Mouse (Mus musculus) frontal cortex, adult (tissue): ENCODE data around the gene Clec12a.
"Not testable (repeated sequence)": the region's sequence is repeated elsewhere in the genome, so short reads cannot be mapped to it uniquely, and the experiment has no call there.

Experiments used
- ATAC-seq: cut with Nextera tagmentation; 2 replicates; pipeline ENCODE4 v1.9.2; 2017; ENCODE audit warnings: mild to moderate bottlenecking, moderate library complexity, mixed read lengths; ENCODE audit not compliant: low TSS enrichment

Gene Clec12a

GRCm38 (mm10) chr6:129342391-129342790 is at the start of gene Clec12a:
Gene Clec12a (plus strand): TSS chr6:129342691.
- not testable (repeated sequence) for ATAC-seq

- ATAC-seq: no peak
Observed at GRCm38 (mm10) chr6:129304180-129304579, 38.3 kb upstream of the Clec12a start.

- no peak for ATAC-seq
Observed at GRCm38 (mm10) chr6:129312499-129312898, 30.0 kb upstream of the Clec12a start.

GRCm38 (mm10) chr6:129314655-129315168 is 27.8 kb upstream of the Clec12a start:
- ATAC-seq: no peak

GRCm38 (mm10) chr6:129315698-129316097 is 26.8 kb upstream of the Clec12a start:
- ATAC-seq: no peak

GRCm38 (mm10) chr6:129316463-129316862 is 26.0 kb upstream of the Clec12a start:
- no peak for ATAC-seq

- ATAC-seq: no peak
Observed at GRCm38 (mm10) chr6:129318395-129318794, 24.1 kb upstream of the Clec12a start.

- ATAC-seq: no peak
Observed at GRCm38 (mm10) chr6:129319331-129319730, 23.2 kb upstream of the Clec12a start.

- no peak for ATAC-seq
Observed at GRCm38 (mm10) chr6:129326016-129326415, 16.5 kb upstream of the Clec12a start.

GRCm38 (mm10) chr6:129326568-129327150 is 15.8 kb upstream of the Clec12a start:
- ATAC-seq: peak; percentile 50; the same call in 1 of the 2 replicates

- ATAC-seq: no peak
Observed at GRCm38 (mm10) chr6:129331610-129332009, 10.9 kb upstream of the Clec12a start, which contains the start of gene 4922502D21Rik. Gene 4922502D21Rik (minus strand): TSS chr6:129331796.

- peak; percentile 100 for ATAC-seq
Observed at GRCm38 (mm10) chr6:129333674-129334078, 8.8 kb upstream of the Clec12a start.

- ATAC-seq: no peak
Observed at GRCm38 (mm10) chr6:129337751-129338150, 4.7 kb upstream of the Clec12a start.

- ATAC-seq: no peak
Observed at GRCm38 (mm10) chr6:129344408-129344807, 1.9 kb downstream of the Clec12a start.

- no peak for ATAC-seq
Observed at GRCm38 (mm10) chr6:129349524-129350352, 7.2 kb downstream of the Clec12a start.

GRCm38 (mm10) chr6:129351091-129351490 is 8.6 kb downstream of the Clec12a start:
- ATAC-seq: no peak

- ATAC-seq: no peak
Observed at GRCm38 (mm10) chr6:129355774-129356173, 13.3 kb downstream of the Clec12a start.

GRCm38 (mm10) chr6:129356430-129356829 is 13.9 kb downstream of the Clec12a start:
- ATAC-seq: no peak

GRCm38 (mm10) chr6:129359515-129359914 is 17.0 kb downstream of the Clec12a start:
- no peak for ATAC-seq

- ATAC-seq: no peak
Observed at GRCm38 (mm10) chr6:129363942-129364341, 21.5 kb downstream of the Clec12a start.

- ATAC-seq: peak; percentile 96
Observed at GRCm38 (mm10) chr6:129365959-129366359, 23.5 kb downstream of the Clec12a start.

GRCm38 (mm10) chr6:129369374-129370132 is 27.1 kb downstream of the Clec12a start:
- ATAC-seq: no peak
